In the genomic region with DNA sequence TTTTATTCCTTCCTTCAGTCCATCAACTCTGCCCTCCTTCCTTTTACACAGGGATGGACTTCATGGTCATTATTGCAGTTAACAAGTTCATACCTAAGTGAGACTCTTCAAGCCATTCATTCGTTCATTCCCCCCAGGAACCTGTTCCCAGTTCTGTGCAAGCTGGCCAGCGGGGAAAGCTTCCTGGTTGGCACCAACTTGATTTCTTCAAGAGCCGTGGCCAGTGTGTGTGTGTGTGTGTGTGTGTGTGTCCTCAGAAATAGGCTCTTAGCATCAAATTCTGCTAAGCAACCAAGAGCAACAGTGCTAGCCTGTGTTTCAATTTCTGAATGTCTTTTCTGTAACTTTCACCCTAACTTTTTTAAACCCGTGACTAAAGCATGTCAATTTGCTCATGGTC, we compare ENCODE assay signal across 24 mouse cellular contexts. TPM values are rescaled to one million over a fixed set of nuclear protein-coding genes. Genes with fewer than 3 reads are reported as not detected.
DNase-seq lines count a peak whose midpoint lies in the region; ATAC-seq lines count a peak whose summit lies in the region.
"Had no signal": no experiment of that assay in that cellular context is flagged by ENCODE, and none has a peak within 500 bp of the region (broad histone marks: within the 10 kb centered on the region; RNA-seq: fewer than 3 reads in every experiment).

No protein-coding gene starts in this region.

- ATAC-seq in erythroid progenitor cell, adult 5-6 weeks (replicated peaks; ENCODE audit: low FRiP score, poor library complexity, severe bottlenecking), result no peak
- ATAC-seq: activated CD4-positive, CD25-positive, alpha-beta regulatory T cell, adult 4 months; forebrain, embryonic 16.5 days; hindbrain, embryonic 16.5 days; inflammation-experienced regulatory T-cells, adult 6 months; Patski had no signal

- peak; percentile 28 for DNase-seq in adrenal gland, postnatal 14 days
- no peak for DNase-seq in adrenal gland, postnatal 25 days
- DNase-seq in urinary bladder, adult 2 months (ENCODE audit: low spot score), result peak; percentile 11
- no peak for DNase-seq in urinary bladder, postnatal 36 days (ENCODE audit: low spot score in 2 of 2)
- peak; percentile 45 for DNase-seq in lung, postnatal 14 days
- no peak for DNase-seq in gastrocnemius, adult 8-10 months (ENCODE audit: low spot score in 2 of 2)
- DNase-seq: cerebellum, adult 2 months; cerebellum, postnatal 10 days; gastrocnemius, postnatal 25 days; heart, postnatal 36 days had no signal

RNA-seq across cellular contexts. Expression of a gene that starts 14.6 kb away (rescaled TPM):
- total RNA-seq in adrenal gland, postnatal 14 days (2021), result 0.78 and 0.79 TPM in 2 replicates
- total RNA-seq in adrenal gland, postnatal 25 days (2021), result 0.67 and 1.2 TPM in 2 replicates
- 0.29 and 0.50 TPM in 2 replicates for polyA plus RNA-seq in urinary bladder, adult 2 months (2012; rRNA removed)
- not detected for total RNA-seq in gastrocnemius, adult 8-10 months (2022)
- total RNA-seq in erythroid progenitor cell, adult 5-6 weeks (2015; ENCODE audit: low replicate concordance), result not detected in 2 replicates
- total RNA-seq in erythroid progenitor cell, adult 5-6 weeks (2017; ENCODE audit: low replicate concordance), result not detected in 2 replicates
- total RNA-seq: gastrocnemius, adult 18-20 months; granulocyte monocyte progenitor cell, adult 5-6 weeks had no signal
- polyA plus RNA-seq: activated CD4-positive, CD25-positive, alpha-beta regulatory T cell, adult 4 months; adrenal gland, adult 2 months; C2C12; embryonic facial prominence, embryonic 11.5 days; forebrain, embryonic 16.5 days; heart, embryonic 12.5 days; heart, embryonic 16.5 days; hindbrain, embryonic 11.5 days; hindbrain, embryonic 16.5 days; inflammation-experienced regulatory T-cells, adult 6 months; Patski had no signal

RNA-seq across cellular contexts. Expression of a gene that starts 38.9 kb away (rescaled TPM):
- 232 and 288 TPM in 2 replicates for total RNA-seq in adrenal gland, postnatal 14 days (2021)
- total RNA-seq in adrenal gland, postnatal 25 days (2021), result 573 and 601 TPM in 2 replicates
- 65.6 and 67.5 TPM in 2 replicates for polyA plus RNA-seq in urinary bladder, adult 2 months (2012; rRNA removed)
- total RNA-seq in gastrocnemius, adult 8-10 months (2022), result 100 to 1,000 TPM in 1 of 4 experiments, 10 to 100 TPM in 3; 90.2 to 104 (median 98.9) TPM
- 2.1 and 4.0 TPM in 2 replicates for total RNA-seq in erythroid progenitor cell, adult 5-6 weeks (2015; ENCODE audit: low replicate concordance)
- total RNA-seq in erythroid progenitor cell, adult 5-6 weeks (2017; ENCODE audit: low replicate concordance), result 3.9 and 4.2 TPM in 2 replicates

Comparison
In these comparisons a context has a peak if more than half of its experiments do, and no peak if none do; other contexts are left out.
1. DNase-seq: peak in adrenal gland, postnatal 14 days (single experiment), urinary bladder, adult 2 months (single experiment) and lung, postnatal 14 days (single experiment); none in adrenal gland, postnatal 25 days (single experiment), urinary bladder, postnatal 36 days (0 of 2) and gastrocnemius, adult 8-10 months (0 of 2).
2. RNA of a gene that starts 38.9 kb away (total RNA-seq): 573 to 601 TPM in adrenal gland, postnatal 25 days, 232 to 288 TPM in adrenal gland, postnatal 14 days and 90.2 to 104 TPM in gastrocnemius, adult 8-10 months; 2.1 to 4.2 TPM in erythroid progenitor cell, adult 5-6 weeks; every median in the first group is over 10 times any median in the second.